Mouse (Mus musculus): ENCODE measurements around the gene Arpc3. TPM values are rescaled to one million over a fixed set of nuclear protein-coding genes. Genes with fewer than 3 reads are reported as not detected.

Arpc3 gene
- polyA plus RNA-seq, 1 experiment from 2014 or later: 161 TPM

GRCm38 (mm10) chr5:122422071-122422964 lies 30.6 kb downstream of the Arpc3 start:
- Histone ChIP-seq H3K9me3 (ENCODE audit: control insufficient read depth, low read length) (no peaks in the 10 kb centered on the region), H3K27me3 (replicated peaks; ENCODE audit: control insufficient read depth, insufficient read depth, low read length) (no peaks in the 10 kb centered on the region), H3K9ac (ENCODE audit: low read depth, low read length) (peak overlapping the region; percentile 99), H3K36me3 (ENCODE audit: control insufficient read depth, insufficient read depth, low read length) (no peaks in the 10 kb centered on the region), H3K4me1 (ENCODE audit: control insufficient read depth, insufficient read depth, low read length) (peaks cover 15% of the 10 kb centered on the region), H3K4me3 (ENCODE audit: low read length) (peak overlapping the region; percentile 97), H3K4me2 (ENCODE audit: low read depth, low read length) (peak overlapping the region; percentile 88), H3K27ac (ENCODE audit: low read length) (peak overlapping the region; percentile 87)
- peak; percentile 93 for ATAC-seq
- WGBS: under 1% methylated on average over 73 of the region's 73 CpGs

GRCm38 (mm10) chr5:122423083-122423482 lies 31.4 kb downstream of the Arpc3 start:
- WGBS: 22% methylated on average over 14 of the region's 15 CpGs
- H3K9me3 ChIP-seq (ENCODE audit: control insufficient read depth, low read length): no peaks in the 10 kb centered on the region
- H3K27ac ChIP-seq (ENCODE audit: low read length): no peak overlapping the region
- no peak for ATAC-seq
- peaks cover 15% of the 10 kb centered on the region for H3K4me1 ChIP-seq (ENCODE audit: control insufficient read depth, insufficient read depth, low read length)
- H3K4me2 ChIP-seq (ENCODE audit: low read depth, low read length): peak overlapping the region; percentile 88
- H3K27me3 ChIP-seq (replicated peaks; ENCODE audit: control insufficient read depth, insufficient read depth, low read length): no peaks in the 10 kb centered on the region
- H3K36me3 ChIP-seq (ENCODE audit: control insufficient read depth, insufficient read depth, low read length): 0 out of 2 replicates have a peak, but pooled peaks cover 1% of the 10 kb centered on the region
- H3K9ac ChIP-seq (ENCODE audit: low read depth, low read length): peak overlapping the region; percentile 99
- peak overlapping the region; percentile 97 for H3K4me3 ChIP-seq (ENCODE audit: low read length)

- no peaks in the 10 kb centered on the region for H3K9me3 ChIP-seq (ENCODE audit: control insufficient read depth, low read length)
- peaks cover 15% of the 10 kb centered on the region for H3K4me1 ChIP-seq (ENCODE audit: control insufficient read depth, insufficient read depth, low read length)
- no peak overlapping the region for H3K27ac ChIP-seq (ENCODE audit: low read length)
- no peak overlapping the region for H3K4me3 ChIP-seq (ENCODE audit: low read length)
- peaks cover 19% of the 10 kb centered on the region for H3K36me3 ChIP-seq (ENCODE audit: control insufficient read depth, insufficient read depth, low read length)
- no peak overlapping the region for H3K4me2 ChIP-seq (ENCODE audit: low read depth, low read length)
- WGBS: 64% methylated on average over 2 of the region's 2 CpGs
- ATAC-seq: no peak
- no peaks in the 10 kb centered on the region for H3K27me3 ChIP-seq (replicated peaks; ENCODE audit: control insufficient read depth, insufficient read depth, low read length)
- H3K9ac ChIP-seq (ENCODE audit: low read depth, low read length): no peak overlapping the region
These were observed 33.9 kb downstream of the Arpc3 start for GRCm38 (mm10) chr5:122425550-122425949.

GRCm38 (mm10) chr5:122430036-122430775 lies 38.5 kb downstream of the Arpc3 start:
- Histone ChIP-seq H3K36me3 (ENCODE audit: control insufficient read depth, insufficient read depth, low read length) (peaks cover 34% of the 10 kb centered on the region), H3K4me2 (ENCODE audit: low read depth, low read length) (no peak overlapping the region)

GRCm38 (mm10) chr5:122431221-122431620 lies 39.5 kb downstream of the Arpc3 start:
- peaks cover 41% of the 10 kb centered on the region for H3K36me3 ChIP-seq (ENCODE audit: control insufficient read depth, insufficient read depth, low read length)
- 89% methylated on average over 8 of the region's 8 CpGs for WGBS

More at GRCm38 (mm10) chr5:122430036-122430775, 38.5 kb downstream of the Arpc3 start:
- no peak overlapping the region for H3K27ac ChIP-seq (ENCODE audit: low read length)
- no peak overlapping the region for H3K4me3 ChIP-seq (ENCODE audit: low read length)
- H3K9me3 ChIP-seq (ENCODE audit: control insufficient read depth, low read length): no peaks in the 10 kb centered on the region
- no peak for ATAC-seq
- no peaks in the 10 kb centered on the region for H3K4me1 ChIP-seq (ENCODE audit: control insufficient read depth, insufficient read depth, low read length)
- H3K9ac ChIP-seq (ENCODE audit: low read depth, low read length): no peak overlapping the region
- 90% methylated on average over 4 of the region's 4 CpGs for WGBS
- H3K27me3 ChIP-seq (replicated peaks; ENCODE audit: control insufficient read depth, insufficient read depth, low read length): no peaks in the 10 kb centered on the region

GRCm38 (mm10) chr5:122434541-122434940 lies 42.9 kb downstream of the Arpc3 start:
- Histone ChIP-seq H3K9me3 (ENCODE audit: control insufficient read depth, low read length) (no peaks in the 10 kb centered on the region), H3K4me2 (ENCODE audit: low read depth, low read length) (no peak overlapping the region), H3K36me3 (ENCODE audit: control insufficient read depth, insufficient read depth, low read length) (peaks cover 54% of the 10 kb centered on the region), H3K27ac (ENCODE audit: low read length) (no peak overlapping the region), H3K9ac (ENCODE audit: low read depth, low read length) (no peak overlapping the region), H3K4me3 (ENCODE audit: low read length) (no peak overlapping the region), H3K27me3 (replicated peaks; ENCODE audit: control insufficient read depth, insufficient read depth, low read length) (no peaks in the 10 kb centered on the region), H3K4me1 (ENCODE audit: control insufficient read depth, insufficient read depth, low read length) (no peaks in the 10 kb centered on the region)
- 82% methylated on average over 4 of the region's 4 CpGs for WGBS
- ATAC-seq: no peak

More at GRCm38 (mm10) chr5:122431221-122431620, 39.5 kb downstream of the Arpc3 start:
- ATAC-seq: no peak
- Histone ChIP-seq H3K9me3 (ENCODE audit: control insufficient read depth, low read length) (no peaks in the 10 kb centered on the region), H3K9ac (ENCODE audit: low read depth, low read length) (no peak overlapping the region), H3K27ac (ENCODE audit: low read length) (no peak overlapping the region), H3K4me3 (ENCODE audit: low read length) (no peak overlapping the region), H3K4me1 (ENCODE audit: control insufficient read depth, insufficient read depth, low read length) (no peaks in the 10 kb centered on the region), H3K27me3 (replicated peaks; ENCODE audit: control insufficient read depth, insufficient read depth, low read length) (no peaks in the 10 kb centered on the region), H3K4me2 (ENCODE audit: low read depth, low read length) (no peak overlapping the region)

GRCm38 (mm10) chr5:122439400-122440094 lies 47.9 kb downstream of the Arpc3 start:
- WGBS: 74% methylated on average over 19 of the region's 19 CpGs

GRCm38 (mm10) chr5:122440095-122440630 lies 48.5 kb downstream of the Arpc3 start:
- no peak overlapping the region for H3K27ac ChIP-seq (ENCODE audit: low read length)
- H3K9me3 ChIP-seq (ENCODE audit: control insufficient read depth, low read length): no peaks in the 10 kb centered on the region
- WGBS: 93% methylated on average over 12 of the region's 12 CpGs
- H3K4me3 ChIP-seq (ENCODE audit: low read length): no peak overlapping the region
- no peaks in the 10 kb centered on the region for H3K27me3 ChIP-seq (replicated peaks; ENCODE audit: control insufficient read depth, insufficient read depth, low read length)
- H3K4me2 ChIP-seq (ENCODE audit: low read depth, low read length): no peak overlapping the region
- H3K9ac ChIP-seq (ENCODE audit: low read depth, low read length): no peak overlapping the region
- H3K36me3 ChIP-seq (ENCODE audit: control insufficient read depth, insufficient read depth, low read length): peaks cover 50% of the 10 kb centered on the region
- no peaks in the 10 kb centered on the region for H3K4me1 ChIP-seq (ENCODE audit: control insufficient read depth, insufficient read depth, low read length)
- no peak for ATAC-seq

More at GRCm38 (mm10) chr5:122439400-122440094, 47.9 kb downstream of the Arpc3 start:
- H3K4me1 ChIP-seq (ENCODE audit: control insufficient read depth, insufficient read depth, low read length): no peaks in the 10 kb centered on the region
- H3K4me3 ChIP-seq (ENCODE audit: low read length): no peak overlapping the region
- no peak overlapping the region for H3K4me2 ChIP-seq (ENCODE audit: low read depth, low read length)
- no peaks in the 10 kb centered on the region for H3K9me3 ChIP-seq (ENCODE audit: control insufficient read depth, low read length)
- no peak for ATAC-seq
- peaks cover 53% of the 10 kb centered on the region for H3K36me3 ChIP-seq (ENCODE audit: control insufficient read depth, insufficient read depth, low read length)
- H3K27me3 ChIP-seq (replicated peaks; ENCODE audit: control insufficient read depth, insufficient read depth, low read length): no peaks in the 10 kb centered on the region
- no peak overlapping the region for H3K27ac ChIP-seq (ENCODE audit: low read length)
- H3K9ac ChIP-seq (ENCODE audit: low read depth, low read length): no peak overlapping the region

Data from intestine, embryonic 16.5 days (tissue).